Mouse (Mus musculus): ENCODE results near the gene Siglec1. TPM values are rescaled to one million over a fixed set of nuclear protein-coding genes. Genes with fewer than 3 reads are reported as not detected.

Siglec1 gene
- polyA plus RNA-seq, 1 experiment from 2014 or later: 0.13 TPM

GRCm38 (mm10) chr2:131052043-131052442 is 34.5 kb downstream of the Siglec1 start:
- Histone ChIP-seq H3K27ac (no peak overlapping the region), H3K4me2 (no peak overlapping the region), H3K4me3 (replicated peaks) (no peak overlapping the region), H3K4me1 (replicated peaks) (peaks cover 33% of the 10 kb centered on the region), H3K9me3 (no peaks in the 10 kb centered on the region), H3K36me3 (no peaks in the 10 kb centered on the region), H3K9ac (replicated peaks) (no peak overlapping the region), H3K27me3 (peaks cover 64% of the 10 kb centered on the region)
- 68% methylated on average over 5 of the region's 5 CpGs for WGBS
- ATAC-seq (ENCODE audit: insufficient number of reproducible peaks, insufficient read depth, low FRiP score, low TSS enrichment, low read depth): no peak

- no peak overlapping the region for H3K27ac ChIP-seq
- no peaks in the 10 kb centered on the region for H3K36me3 ChIP-seq
- peaks cover 33% of the 10 kb centered on the region for H3K27me3 ChIP-seq
- H3K9ac ChIP-seq (replicated peaks): no peak overlapping the region
- H3K4me3 ChIP-seq (replicated peaks): no peak overlapping the region
- no peaks in the 10 kb centered on the region for H3K9me3 ChIP-seq
- peaks cover 12% of the 10 kb centered on the region for H3K4me1 ChIP-seq (replicated peaks)
- H3K4me2 ChIP-seq: no peak overlapping the region
- 87% methylated on average over 2 of the region's 2 CpGs for WGBS
- no peak for ATAC-seq (ENCODE audit: insufficient number of reproducible peaks, insufficient read depth, low FRiP score, low TSS enrichment, low read depth)
Observed at GRCm38 (mm10) chr2:131046025-131046424, 40.5 kb downstream of the Siglec1 start.

- Histone ChIP-seq H3K4me1 (replicated peaks) (peaks cover 20% of the 10 kb centered on the region), H3K9me3 (no peaks in the 10 kb centered on the region), H3K4me2 (no peak overlapping the region), H3K4me3 (replicated peaks) (no peak overlapping the region), H3K27me3 (peaks cover 38% of the 10 kb centered on the region), H3K9ac (replicated peaks) (no peak overlapping the region), H3K36me3 (no peaks in the 10 kb centered on the region), H3K27ac (no peak overlapping the region)
- no peak for ATAC-seq (ENCODE audit: insufficient number of reproducible peaks, insufficient read depth, low FRiP score, low TSS enrichment, low read depth)
- 67% methylated on average over 9 of the region's 9 CpGs for WGBS
Observed at GRCm38 (mm10) chr2:131044989-131045720, 41.4 kb downstream of the Siglec1 start.

GRCm38 (mm10) chr2:131044354-131044852 is 42.2 kb downstream of the Siglec1 start:
- WGBS: 6% methylated on average over 7 of the region's 7 CpGs
- Histone ChIP-seq H3K27me3 (peaks cover 44% of the 10 kb centered on the region), H3K9me3 (no peaks in the 10 kb centered on the region), H3K9ac (replicated peaks) (no peak overlapping the region), H3K36me3 (no peaks in the 10 kb centered on the region), H3K4me2 (peak overlapping the region; percentile 25), H3K4me3 (replicated peaks) (no peak overlapping the region), H3K4me1 (replicated peaks) (peaks cover 22% of the 10 kb centered on the region), H3K27ac (no peak overlapping the region)
- ATAC-seq (ENCODE audit: insufficient number of reproducible peaks, insufficient read depth, low FRiP score, low TSS enrichment, low read depth): no peak

GRCm38 (mm10) chr2:131042988-131043387 is 43.6 kb downstream of the Siglec1 start, which contains the start of gene Gfra4:
Gene Gfra4, minus strand, starts transcription at chr2:131043088.
- H3K4me3 ChIP-seq (replicated peaks): peak within 1 kb of the TSS; percentile 69
- peak within 1 kb of the TSS; percentile 98 for H3K4me2 ChIP-seq
- no peak within 1 kb of the TSS for H3K27ac ChIP-seq
- no peak within 1 kb of the TSS for H3K9ac ChIP-seq (replicated peaks)
- WGBS: 62% methylated on average over 2 of the region's 2 CpGs
- H3K9me3 ChIP-seq: no peaks in the 10 kb centered on the region
- H3K27me3 ChIP-seq: peaks cover 53% of the 10 kb centered on the region
- ATAC-seq (ENCODE audit: insufficient number of reproducible peaks, insufficient read depth, low FRiP score, low TSS enrichment, low read depth): no peak
- no peaks in the 10 kb centered on the region for H3K36me3 ChIP-seq
- H3K4me1 ChIP-seq (replicated peaks): peaks cover 22% of the 10 kb centered on the region

GRCm38 (mm10) chr2:131040854-131041825 is 45.4 kb downstream of the Siglec1 start:
- 3% methylated on average over 104 of the region's 115 CpGs for WGBS
- peaks cover 22% of the 10 kb centered on the region for H3K4me1 ChIP-seq (replicated peaks)
- H3K9ac ChIP-seq (replicated peaks): peak overlapping the region; percentile 75
- no peaks in the 10 kb centered on the region for H3K36me3 ChIP-seq
- H3K9me3 ChIP-seq: no peaks in the 10 kb centered on the region
- ATAC-seq (ENCODE audit: insufficient number of reproducible peaks, insufficient read depth, low FRiP score, low TSS enrichment, low read depth): 0 out of 2 replicates have a peak, but pooled peaks have one; percentile 35
- no peak overlapping the region for H3K27ac ChIP-seq
- H3K4me2 ChIP-seq: peak overlapping the region; percentile 98
- H3K4me3 ChIP-seq (replicated peaks): peak overlapping the region; percentile 69
- H3K27me3 ChIP-seq: peaks cover 64% of the 10 kb centered on the region

GRCm38 (mm10) chr2:131038675-131039074 is 47.9 kb downstream of the Siglec1 start:
- 78% methylated on average over 5 of the region's 5 CpGs for WGBS
- no peak overlapping the region for H3K27ac ChIP-seq
- no peak overlapping the region for H3K4me3 ChIP-seq (replicated peaks)
- H3K9ac ChIP-seq (replicated peaks): no peak overlapping the region
- no peaks in the 10 kb centered on the region for H3K36me3 ChIP-seq
- ATAC-seq (ENCODE audit: insufficient number of reproducible peaks, insufficient read depth, low FRiP score, low TSS enrichment, low read depth): no peak
- H3K27me3 ChIP-seq: peaks cover 64% of the 10 kb centered on the region
- no peak overlapping the region for H3K4me2 ChIP-seq
- H3K4me1 ChIP-seq (replicated peaks): peaks cover 17% of the 10 kb centered on the region
- H3K9me3 ChIP-seq: no peaks in the 10 kb centered on the region

- H3K4me1 ChIP-seq (replicated peaks): peaks cover 17% of the 10 kb centered on the region
- no peak for ATAC-seq (ENCODE audit: insufficient number of reproducible peaks, insufficient read depth, low FRiP score, low TSS enrichment, low read depth)
- H3K36me3 ChIP-seq: no peaks in the 10 kb centered on the region
- no peak overlapping the region for H3K4me3 ChIP-seq (replicated peaks)
- no peak overlapping the region for H3K27ac ChIP-seq
- H3K4me2 ChIP-seq: no peak overlapping the region
- no peaks in the 10 kb centered on the region for H3K9me3 ChIP-seq
- H3K27me3 ChIP-seq: peaks cover 60% of the 10 kb centered on the region
- WGBS: 88% methylated on average over 6 of the region's 6 CpGs
- no peak overlapping the region for H3K9ac ChIP-seq (replicated peaks)
Observed at GRCm38 (mm10) chr2:131038197-131038596, 48.4 kb downstream of the Siglec1 start.

GRCm38 (mm10) chr2:131037226-131037990 is 49.2 kb downstream of the Siglec1 start:
- Histone ChIP-seq H3K4me3 (replicated peaks) (no peak overlapping the region), H3K27me3 (peaks cover 52% of the 10 kb centered on the region), H3K36me3 (no peaks in the 10 kb centered on the region), H3K4me1 (replicated peaks) (peaks cover 17% of the 10 kb centered on the region), H3K9me3 (no peaks in the 10 kb centered on the region), H3K27ac (no peak overlapping the region), H3K9ac (replicated peaks) (0 out of 2 replicates have a peak overlapping the region, but pooled peaks have one; percentile 24), H3K4me2 (no peak overlapping the region)
- WGBS: 59% methylated on average over 17 of the region's 17 CpGs
- ATAC-seq (ENCODE audit: insufficient number of reproducible peaks, insufficient read depth, low FRiP score, low TSS enrichment, low read depth): no peak

GRCm38 (mm10) chr2:131036757-131037156 is 49.8 kb downstream of the Siglec1 start:
- peaks cover 17% of the 10 kb centered on the region for H3K4me1 ChIP-seq (replicated peaks)
- peaks cover 46% of the 10 kb centered on the region for H3K27me3 ChIP-seq
- H3K9me3 ChIP-seq: no peaks in the 10 kb centered on the region
- no peak for ATAC-seq (ENCODE audit: insufficient number of reproducible peaks, insufficient read depth, low FRiP score, low TSS enrichment, low read depth)
- H3K4me3 ChIP-seq (replicated peaks): no peak overlapping the region
- H3K27ac ChIP-seq: no peak overlapping the region
- H3K9ac ChIP-seq (replicated peaks): no peak overlapping the region
- no peak overlapping the region for H3K4me2 ChIP-seq
- no peaks in the 10 kb centered on the region for H3K36me3 ChIP-seq

Data from limb, embryonic 12.5 days (tissue).